Mouse (Mus musculus) C2C12 (cell line): Measurements from ENCODE around the gene Smg9.

Experiments
- CTCF ChIP-seq: IDR thresholded peaks from one replicate; pipeline ENCODE4 v1.5.1; 2011; ENCODE audit not compliant: control insufficient read depth, insufficient read depth, insufficient read length
- MYOG ChIP-seq: IDR thresholded peaks from one replicate; pipeline ENCODE4 v1.6.1; 2011; ENCODE audit not compliant: control insufficient read depth, insufficient read length; ENCODE audit errors: extremely low read depth

DNA sequence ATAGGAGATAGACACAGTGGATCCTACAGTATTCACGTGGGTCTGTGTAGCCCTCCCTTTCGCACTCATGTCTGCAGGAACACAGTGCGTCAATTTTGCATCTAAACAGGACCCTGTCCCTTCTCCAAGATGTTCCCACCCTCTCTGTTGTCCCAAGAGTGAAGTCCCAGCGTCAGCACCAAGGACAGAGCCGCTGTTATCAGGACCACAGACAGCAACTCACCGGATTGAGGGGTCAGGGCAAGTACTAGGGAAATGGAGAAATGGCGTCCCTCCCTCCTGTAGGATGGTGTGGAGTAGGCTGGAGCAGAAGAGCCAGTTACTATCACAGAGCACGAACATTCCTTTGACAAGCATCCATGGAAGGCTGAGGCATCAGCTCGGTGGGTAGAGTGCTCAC lies 40.1 kb upstream of the Smg9 start:
- no peak for TF ChIP-seq CTCF
- no peak for TF ChIP-seq MYOG
